Mouse (Mus musculus): ENCODE measurements at regions not wholly inside any gene's neighbourhood (a gene's known extent, or its start where the extent isn't known, plus 50 kb on each side); places are given as distances from the start of the nearest gene placed in this dataset.
A peak's percentile ranks its signal among the peaks of the same experiment; 100 is the strongest.

- no peak for DNase-seq (ENCODE audit: low spot score)
Measured at GRCm38 (mm10) chr15:6934564-6934980, 59.8 kb upstream of the Osmr start.

GRCm38 (mm10) chr15:6941491-6941890 is 66.7 kb upstream of the Osmr start:
- DNase-seq (ENCODE audit: low spot score), result no peak

- no peak for DNase-seq (ENCODE audit: low spot score)
Measured at GRCm38 (mm10) chr15:6949236-6949635, 74.5 kb upstream of the Osmr start.

GRCm38 (mm10) chr15:6949686-6950085 is 74.9 kb upstream of the Osmr start:
- no peak for DNase-seq (ENCODE audit: low spot score)

- no peak for DNase-seq (ENCODE audit: low spot score)
Measured at GRCm38 (mm10) chr15:6950503-6950902, 75.7 kb upstream of the Osmr start.

- peak; percentile 19 for DNase-seq (ENCODE audit: low spot score)
Measured at GRCm38 (mm10) chr15:6953556-6953955, 78.8 kb upstream of the Osmr start.

- peak; percentile 8 for DNase-seq (ENCODE audit: low spot score)
Measured at GRCm38 (mm10) chr15:6953970-6954791, 79.4 kb upstream of the Osmr start.

GRCm38 (mm10) chr15:6959911-6960310 is 85.1 kb upstream of the Osmr start:
- no peak for DNase-seq (ENCODE audit: low spot score)

- DNase-seq (ENCODE audit: low spot score), result no peak
Measured at GRCm38 (mm10) chr15:6960753-6961746, 86.3 kb upstream of the Osmr start.

- no peak for DNase-seq (ENCODE audit: low spot score)
Measured at GRCm38 (mm10) chr15:6964635-6965034, 89.9 kb upstream of the Osmr start.

- DNase-seq (ENCODE audit: low spot score), result no peak
Measured at GRCm38 (mm10) chr15:6965446-6965845, 90.7 kb upstream of the Osmr start.

GRCm38 (mm10) chr15:6974410-6974809 is 99.6 kb upstream of the Osmr start:
- no peak for DNase-seq (ENCODE audit: low spot score)

- no peak for DNase-seq (ENCODE audit: low spot score)
Measured at GRCm38 (mm10) chr15:6981430-6981829, 106.7 kb upstream of the Osmr start.

- DNase-seq (ENCODE audit: low spot score), result no peak
Measured at GRCm38 (mm10) chr15:6983320-6983719, 107.1 kb upstream of the Lifr start.

GRCm38 (mm10) chr15:6988187-6988586 is 102.2 kb upstream of the Lifr start:
- no peak for DNase-seq (ENCODE audit: low spot score)

GRCm38 (mm10) chr15:6989094-6989493 is 101.3 kb upstream of the Lifr start:
- DNase-seq (ENCODE audit: low spot score), result no peak

- no peak for DNase-seq (ENCODE audit: low spot score)
Measured at GRCm38 (mm10) chr15:6993226-6993625, 97.2 kb upstream of the Lifr start.

- no peak for DNase-seq (ENCODE audit: low spot score)
Measured at GRCm38 (mm10) chr15:6995246-6995645, 95.2 kb upstream of the Lifr start.

GRCm38 (mm10) chr15:6997871-6998270 is 92.5 kb upstream of the Lifr start:
- DNase-seq (ENCODE audit: low spot score), result no peak

- DNase-seq (ENCODE audit: low spot score), result no peak
Measured at GRCm38 (mm10) chr15:6998576-6999070, 91.8 kb upstream of the Lifr start.

GRCm38 (mm10) chr15:6999667-7000066 is 90.7 kb upstream of the Lifr start:
- DNase-seq (ENCODE audit: low spot score), result no peak

GRCm38 (mm10) chr15:7002226-7002625 is 88.2 kb upstream of the Lifr start:
- no peak for DNase-seq (ENCODE audit: low spot score)

GRCm38 (mm10) chr15:7003311-7003710 is 87.1 kb upstream of the Lifr start:
- DNase-seq (ENCODE audit: low spot score), result no peak
